ENCODE assay signal across 15 mouse cellular contexts in the genomic region with DNA sequence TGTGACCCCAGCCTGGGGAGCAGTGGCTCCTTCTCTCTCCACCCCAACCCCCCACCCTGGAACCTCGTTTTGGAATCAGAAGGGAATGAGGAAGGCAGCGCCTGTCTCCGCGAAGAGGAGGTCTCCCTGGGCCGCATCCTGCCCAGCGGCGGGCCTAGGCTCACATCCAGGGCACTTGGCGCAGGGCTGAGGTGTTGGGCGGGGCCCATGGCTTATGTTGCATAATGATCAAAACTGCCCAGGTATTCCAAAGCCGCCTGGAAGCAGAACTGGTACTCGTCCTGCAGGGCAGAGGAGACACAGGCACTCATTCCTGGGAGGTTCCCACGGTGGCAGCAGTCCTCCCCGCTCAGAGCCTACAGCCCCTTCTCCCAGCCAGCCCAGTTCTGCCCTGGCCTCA.
DNase-seq lines count a peak whose midpoint lies in the region; TF ChIP-seq lines count a peak whose summit lies in the region.
"Had no signal": no experiment of that assay in that cellular context is flagged by ENCODE, and none has a peak within 500 bp of the region (broad histone marks: within the 10 kb centered on the region; RNA-seq: fewer than 3 reads in every experiment).

No protein-coding gene starts in this region.

- TF ChIP-seq CTCF in layer of hippocampus, adult 2 months (conservative IDR thresholded peaks at IDR 0.05) = no peak

- intact Hi-C loops in left cerebral cortex, postnatal 4 days (cut with DNase I) = no loop called here

- in situ Hi-C loops in ES-E14 (cut with MboI; ENCODE audit: low sequenced_read_pairs in 2 of 2, unreplicated experiment in 2 of 2) = no loop called here

- no peak overlapping the region for H3K4me3 ChIP-seq in layer of hippocampus, adult 2 months
- peak overlapping the region in 1 of 2 experiments; percentile 2; a peak in 1 of 4 replicates for H3K4me3 ChIP-seq in ES-E14 (ENCODE audit: insufficient read depth in 1 of 2, low read depth in 1 of 2, low read length in 2 of 2, poor library complexity in 1 of 2, severe bottlenecking in 1 of 2)
- H3K4me3 ChIP-seq: gastrocnemius, adult 2 months; hindbrain, embryonic 13.5 days; intestine, embryonic 15.5 days; midbrain, embryonic 10.5 days; myocyte had no signal

- no peak for DNase-seq in layer of hippocampus, adult 2 months (ENCODE audit: low spot score in 2 of 2)
- no peak for DNase-seq in layer of hippocampus, postnatal 10 days (ENCODE audit: low spot score in 2 of 2)
- DNase-seq in ES-E14 (ENCODE audit: low read depth, low spot score) = no peak
- peak; percentile 87 for DNase-seq in cerebellum, adult 11-12 months
- DNase-seq in cerebellum, postnatal 36 days = peak; percentile 74 to 83
- no peak for DNase-seq in c-Kit-positive CD71-positive TER-119-positive erythroid progenitor cells, embryonic 14.5 days (ENCODE audit: low spot score)
- no peak for DNase-seq in left cerebral cortex, postnatal 4 days
- DNase-seq: gastrocnemius, adult 2 months; lung, embryonic 14.5 days; right cerebral cortex, postnatal 14 days had no signal

- peaks cover 52% of the 10 kb centered on the region; the same call in 1 of the 2 replicates for H3K36me3 ChIP-seq in ES-E14 (ENCODE audit: control insufficient read depth, insufficient read depth, low read length, poor library complexity, severe bottlenecking)

- H3K4me1 ChIP-seq in ES-E14 (ENCODE audit: control insufficient read depth in 2 of 2, insufficient read depth in 2 of 2, low read length in 2 of 2, poor library complexity in 1 of 2) = peaks cover 0 to 12% of the 10 kb centered on the region in 2 experiments; a peak in 1 of 4 replicates

- no peaks in the 10 kb centered on the region for H3K9me3 ChIP-seq in ES-E14 (ENCODE audit: control insufficient read depth, insufficient read depth, low read depth, low read length)
- H3K9me3 ChIP-seq: hindbrain, embryonic 13.5 days; intestine, embryonic 15.5 days; midbrain, embryonic 10.5 days had no signal

- peak overlapping the region; percentile 61 for H3K27ac ChIP-seq in layer of hippocampus, adult 2 months
- H3K27ac ChIP-seq in ES-E14 (ENCODE audit: insufficient read depth, low read depth, low read length, poor library complexity, severe bottlenecking) = no peak overlapping the region
- H3K27ac ChIP-seq: gastrocnemius, adult 2 months; hindbrain, embryonic 13.5 days; intestine, embryonic 15.5 days; kidney, postnatal 0 days; midbrain, embryonic 10.5 days had no signal

- H3K9ac ChIP-seq in ES-E14 (ENCODE audit: insufficient read depth, low read depth, low read length, poor library complexity, severe bottlenecking) = 0 out of 2 replicates have a peak overlapping the region, but pooled peaks have one; percentile 22
- H3K9ac ChIP-seq: hindbrain, embryonic 13.5 days; intestine, embryonic 15.5 days; lung, embryonic 14.5 days had no signal

TF ChIP-seq in ES-E14, 5 proteins besides CTCF, POLR2A, EP300 and RAD21:
- TF ChIP-seq ZNF384 (IDR thresholded peaks at IDR 0.05; ENCODE audit: low read depth, low read length) (no peak), ZC3H11A (IDR thresholded peaks at IDR 0.05; ENCODE audit: borderline replicate concordance, low read depth, low read length) (no peak), CHD2 (IDR thresholded peaks at IDR 0.05; ENCODE audit: low read depth, low read length) (no peak), MAFK (IDR thresholded peaks at IDR 0.05; ENCODE audit: insufficient read depth, low read depth, low read length) (no peak)

Comparison
In these comparisons a context has a peak if more than half of its experiments do, and no peak if none do; other contexts are left out.
1. DNase-seq: peak in cerebellum, adult 11-12 months (single experiment) and cerebellum, postnatal 36 days (2 of 2); none in layer of hippocampus, adult 2 months (0 of 2), layer of hippocampus, postnatal 10 days (0 of 2), ES-E14 (single experiment), c-Kit-positive CD71-positive TER-119-positive erythroid progenitor cells, embryonic 14.5 days (single experiment) and left cerebral cortex, postnatal 4 days (single experiment).